Mouse (Mus musculus): Measurements from ENCODE around the gene Rhobtb1. TPM values are rescaled to one million over a fixed set of nuclear protein-coding genes. Genes with fewer than 3 reads are reported as not detected.

The Rhobtb1 gene
- polyA plus RNA-seq, 1 experiment from 2014 or later, result 11.4 TPM

DNA sequence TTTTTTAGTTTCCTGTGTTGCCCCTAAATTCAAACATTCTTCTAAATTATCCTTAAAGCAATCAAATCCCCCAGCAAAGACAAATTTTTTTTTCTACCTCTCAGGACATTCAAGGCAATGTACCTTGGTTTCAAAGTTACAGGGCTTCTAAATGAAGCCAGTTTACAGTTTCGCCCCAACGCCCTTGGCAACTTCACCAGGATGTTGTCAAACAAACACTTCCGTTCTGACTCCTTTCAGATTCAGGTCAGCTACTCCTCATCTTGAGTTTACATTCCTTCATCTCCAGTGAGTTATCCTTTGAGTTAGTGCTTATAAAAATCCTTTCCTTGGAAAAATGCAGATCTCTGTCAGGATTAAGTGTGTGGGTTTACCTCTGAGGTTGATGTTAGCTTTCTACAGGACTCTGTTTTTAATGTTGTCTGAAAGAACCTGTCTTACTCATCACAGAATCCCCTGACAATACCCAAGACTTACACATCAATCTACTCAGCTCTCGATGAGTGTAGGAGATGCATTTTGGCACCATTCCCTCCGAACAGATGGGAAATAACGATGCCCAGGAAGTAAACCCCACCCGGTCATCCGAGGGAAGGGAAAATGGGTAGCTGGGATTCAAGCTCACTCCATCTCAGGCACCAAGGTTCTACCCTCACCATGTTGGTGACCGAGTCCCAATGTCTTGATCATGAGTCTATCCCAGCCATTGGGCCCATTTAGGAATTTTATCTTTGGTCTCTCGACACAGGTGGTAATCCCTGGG, 94.9 kb downstream of the Rhobtb1 start:
- Histone ChIP-seq H3K9me3 (ENCODE audit: control insufficient read depth, low read length) (no peaks in the 10 kb centered on the region; the same call in 1 of the 2 replicates), H3K4me3 (ENCODE audit: low read length) (no peak overlapping the region), H3K9ac (ENCODE audit: low read depth, low read length) (no peak overlapping the region), H3K4me2 (ENCODE audit: low read length) (no peak overlapping the region), H3K27me3 (replicated peaks; ENCODE audit: control insufficient read depth, insufficient read depth, low read length) (no peaks in the 10 kb centered on the region), H3K4me1 (ENCODE audit: control insufficient read depth, insufficient read depth, low read depth, low read length) (no peaks in the 10 kb centered on the region), H3K27ac (ENCODE audit: low read depth, low read length) (no peak overlapping the region), H3K36me3 (ENCODE audit: control insufficient read depth, insufficient read depth, low read length) (0 out of 2 replicates have a peak, but pooled peaks cover 2% of the 10 kb centered on the region)
- 78% methylated on average over 10 of the region's 10 CpGs for WGBS
- ATAC-seq, result no peak

DNA sequence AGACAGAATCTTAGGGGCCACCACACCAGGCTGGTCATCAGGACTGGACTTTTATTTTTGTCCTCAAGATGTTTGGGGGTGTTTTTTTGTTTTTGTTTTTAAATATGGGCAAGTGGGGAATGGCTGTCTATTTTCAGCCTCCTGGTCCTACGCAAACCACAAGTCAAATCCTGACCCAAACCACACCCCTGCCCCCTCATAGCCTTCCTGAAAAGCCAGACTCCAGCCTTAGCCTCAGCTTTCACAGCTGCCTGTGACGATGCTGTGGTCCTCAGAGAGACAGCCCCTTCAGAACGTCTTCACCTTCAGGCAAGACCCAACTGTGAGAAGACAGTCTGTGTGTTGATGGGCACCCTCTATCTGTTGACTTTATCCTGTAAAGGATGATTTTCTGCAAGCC, 95.5 kb downstream of the Rhobtb1 start:
- H3K9me3 ChIP-seq (ENCODE audit: control insufficient read depth, low read length), result no peaks in the 10 kb centered on the region; the same call in 1 of the 2 replicates
- H3K27ac ChIP-seq (ENCODE audit: low read depth, low read length), result no peak overlapping the region
- H3K36me3 ChIP-seq (ENCODE audit: control insufficient read depth, insufficient read depth, low read length), result 0 out of 2 replicates have a peak, but pooled peaks cover 2% of the 10 kb centered on the region
- no peak overlapping the region for H3K4me2 ChIP-seq (ENCODE audit: low read length)
- H3K27me3 ChIP-seq (replicated peaks; ENCODE audit: control insufficient read depth, insufficient read depth, low read length), result no peaks in the 10 kb centered on the region
- WGBS, result 83% methylated on average over 3 of the region's 3 CpGs
- no peak overlapping the region for H3K9ac ChIP-seq (ENCODE audit: low read depth, low read length)
- no peak overlapping the region for H3K4me3 ChIP-seq (ENCODE audit: low read length)
- no peak for ATAC-seq
- no peaks in the 10 kb centered on the region for H3K4me1 ChIP-seq (ENCODE audit: control insufficient read depth, insufficient read depth, low read depth, low read length)

DNA sequence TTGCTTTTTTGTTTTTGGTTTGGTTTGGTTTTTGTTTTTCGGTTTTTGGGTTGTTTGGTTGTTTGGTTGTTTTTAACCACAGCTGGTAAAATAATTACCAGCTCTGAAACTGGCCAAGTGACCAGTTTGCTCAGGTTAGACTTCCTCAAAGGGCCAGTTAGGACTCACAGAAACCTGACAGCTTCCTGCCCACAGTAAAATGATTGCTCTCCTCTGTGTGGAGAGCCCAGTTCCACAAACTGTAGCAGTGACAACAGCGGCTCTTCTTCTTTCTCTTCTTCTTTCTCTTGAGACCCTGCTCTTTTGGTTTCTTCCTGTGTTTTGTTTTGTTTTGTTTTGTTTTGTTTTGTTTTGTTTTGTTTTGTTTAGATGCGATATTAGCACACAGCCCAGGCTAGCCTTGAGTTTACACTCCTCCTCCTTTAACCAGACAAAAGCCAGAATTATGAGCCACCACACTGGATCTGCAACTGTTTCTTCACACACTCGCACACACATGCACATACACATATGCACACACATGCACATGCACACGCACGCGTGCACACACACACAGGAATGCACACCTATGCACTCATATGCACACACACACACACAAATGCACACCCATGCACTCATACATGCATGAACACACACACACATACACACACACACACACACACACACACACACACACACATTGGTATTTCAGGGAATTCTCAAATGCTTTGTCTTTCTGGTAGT, 96.2 kb downstream of the Rhobtb1 start:
- 0 out of 2 replicates have a peak, but pooled peaks cover 2% of the 10 kb centered on the region for H3K36me3 ChIP-seq (ENCODE audit: control insufficient read depth, insufficient read depth, low read length)

DNA sequence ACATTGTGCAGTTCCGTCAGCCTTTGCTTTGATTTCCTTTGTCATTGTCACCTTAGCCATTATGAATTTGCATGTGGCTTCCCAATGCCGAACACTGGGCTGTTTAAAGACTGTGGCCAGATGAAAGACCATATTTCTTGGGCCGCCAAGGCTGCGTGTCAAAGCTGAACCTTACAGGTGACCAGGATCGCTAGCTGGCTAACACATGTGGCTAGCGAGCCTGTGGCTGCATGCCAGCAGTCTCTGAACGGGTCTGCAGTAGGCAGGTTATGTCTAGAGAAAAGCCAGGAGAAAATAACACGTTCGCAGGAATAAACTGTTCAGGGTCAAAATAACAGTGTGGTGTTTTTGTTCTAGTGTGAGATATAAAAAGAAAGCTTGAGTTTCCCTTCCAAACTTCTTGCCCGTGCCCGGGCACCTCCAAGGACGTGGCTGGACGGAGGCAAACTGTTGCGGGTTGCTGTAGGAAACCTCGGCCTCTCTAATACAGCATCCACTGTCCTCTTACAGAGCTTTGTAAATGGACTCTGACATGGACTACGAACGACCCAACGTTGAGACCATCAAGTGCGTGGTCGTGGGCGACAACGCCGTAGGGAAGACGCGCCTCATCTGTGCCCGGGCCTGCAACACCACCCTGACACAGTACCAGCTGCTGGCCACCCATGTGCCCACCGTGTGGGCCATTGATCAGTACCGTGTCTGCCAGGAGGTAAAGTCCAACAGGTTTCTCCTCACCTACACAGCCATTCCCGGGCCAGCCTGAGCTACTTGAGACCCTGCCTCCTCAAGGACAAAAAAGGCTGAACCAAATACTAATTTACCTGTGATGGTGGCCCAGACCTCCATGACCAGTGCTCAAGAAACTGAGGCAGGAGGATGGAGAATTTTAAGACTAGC, 97.3 kb downstream of the Rhobtb1 start:
- no peak for ATAC-seq
- Histone ChIP-seq H3K9me3 (ENCODE audit: control insufficient read depth, low read length) (no peaks in the 10 kb centered on the region), H3K4me2 (ENCODE audit: low read length) (no peak overlapping the region), H3K27me3 (replicated peaks; ENCODE audit: control insufficient read depth, insufficient read depth, low read length) (no peaks in the 10 kb centered on the region), H3K9ac (ENCODE audit: low read depth, low read length) (no peak overlapping the region), H3K4me1 (ENCODE audit: control insufficient read depth, insufficient read depth, low read depth, low read length) (peaks cover 5% of the 10 kb centered on the region), H3K4me3 (ENCODE audit: low read length) (no peak overlapping the region), H3K36me3 (ENCODE audit: control insufficient read depth, insufficient read depth, low read length) (0 out of 2 replicates have a peak, but pooled peaks cover 2% of the 10 kb centered on the region), H3K27ac (ENCODE audit: low read depth, low read length) (no peak overlapping the region)
- WGBS, result 92% methylated on average over 29 of the region's 29 CpGs

More for the DNA sequence above, 96.2 kb downstream of the Rhobtb1 start:
- Histone ChIP-seq H3K27me3 (replicated peaks; ENCODE audit: control insufficient read depth, insufficient read depth, low read length) (no peaks in the 10 kb centered on the region), H3K9ac (ENCODE audit: low read depth, low read length) (no peak overlapping the region), H3K27ac (ENCODE audit: low read depth, low read length) (no peak overlapping the region), H3K4me3 (ENCODE audit: low read length) (no peak overlapping the region), H3K9me3 (ENCODE audit: control insufficient read depth, low read length) (no peaks in the 10 kb centered on the region), H3K4me2 (ENCODE audit: low read length) (no peak overlapping the region), H3K4me1 (ENCODE audit: control insufficient read depth, insufficient read depth, low read depth, low read length) (no peaks in the 10 kb centered on the region)
- ATAC-seq, result no peak
- 94% methylated on average over 7 of the region's 7 CpGs for WGBS

DNA sequence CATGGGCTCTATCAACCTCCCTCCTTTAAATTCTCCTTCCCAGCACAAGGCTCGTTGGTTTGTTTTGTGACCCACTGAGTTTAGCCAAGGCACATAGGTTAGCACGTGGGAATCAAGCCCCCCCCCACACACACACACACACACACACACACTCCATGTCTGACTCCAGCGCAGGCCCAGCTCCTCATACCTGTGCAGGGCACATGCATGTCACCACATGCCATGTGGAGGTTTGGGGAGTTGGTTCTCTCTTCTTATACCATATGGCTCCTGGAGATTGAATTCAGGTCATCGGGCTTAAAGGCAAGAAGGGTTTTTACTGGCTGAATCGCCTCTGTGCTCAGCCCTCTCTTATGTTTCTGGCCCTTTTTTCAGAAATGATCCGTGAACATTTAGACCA, 100.0 kb downstream of the Rhobtb1 start:
- Histone ChIP-seq H3K4me1 (ENCODE audit: control insufficient read depth, insufficient read depth, low read depth, low read length) (peaks cover 17% of the 10 kb centered on the region), H3K27ac (ENCODE audit: low read depth, low read length) (no peak overlapping the region)

DNA sequence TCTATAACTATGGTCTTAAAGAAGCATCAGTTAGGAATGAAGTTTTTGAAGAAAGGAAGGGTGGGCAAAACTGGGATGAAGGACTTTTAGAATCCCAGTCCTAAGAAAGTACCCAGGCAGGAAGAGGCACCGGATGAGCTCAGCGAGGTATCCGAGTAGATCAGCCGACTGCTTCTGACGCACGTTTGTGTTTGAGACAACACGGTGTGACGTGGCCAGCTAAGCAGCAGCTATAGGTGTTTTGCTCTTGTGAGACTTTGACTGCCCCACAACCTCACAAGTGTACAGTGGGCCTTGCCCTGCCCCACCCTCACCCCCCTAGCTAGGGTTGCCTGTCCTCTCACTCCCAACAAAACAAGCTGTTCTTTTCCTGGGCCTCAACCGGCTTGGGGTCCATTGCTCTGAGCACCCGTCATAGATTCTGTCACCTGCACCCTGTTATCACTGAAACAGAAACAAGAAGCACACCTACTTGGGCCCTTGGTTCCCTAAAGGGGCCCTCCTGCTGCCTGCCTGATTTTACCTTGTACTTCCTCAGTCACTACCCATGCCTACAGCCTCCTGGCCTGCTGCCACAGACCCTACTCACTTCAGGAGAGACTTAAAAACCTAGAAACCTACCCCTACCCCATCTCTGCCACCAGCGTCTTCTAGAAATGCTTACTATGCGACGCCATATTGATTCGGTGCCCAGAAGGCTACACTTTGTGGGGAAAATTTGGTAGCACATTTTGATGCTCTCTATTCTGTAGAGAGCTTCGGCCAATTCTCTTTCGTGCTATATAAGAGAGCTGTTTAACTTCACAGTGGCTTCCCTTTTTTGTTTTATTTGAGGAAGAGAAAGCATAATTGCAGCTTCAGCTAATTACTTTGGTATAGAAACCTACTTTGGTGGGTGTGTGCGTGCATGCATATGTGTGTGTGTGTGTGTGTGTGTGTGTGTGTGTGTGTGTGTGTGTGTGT, 101.2 kb downstream of the Rhobtb1 start:
- Histone ChIP-seq H3K4me2 (ENCODE audit: low read length) (no peak overlapping the region), H3K27ac (ENCODE audit: low read depth, low read length) (no peak overlapping the region), H3K4me1 (ENCODE audit: control insufficient read depth, insufficient read depth, low read depth, low read length) (peaks cover 17% of the 10 kb centered on the region), H3K27me3 (replicated peaks; ENCODE audit: control insufficient read depth, insufficient read depth, low read length) (no peaks in the 10 kb centered on the region), H3K9ac (ENCODE audit: low read depth, low read length) (no peak overlapping the region), H3K36me3 (ENCODE audit: control insufficient read depth, insufficient read depth, low read length) (0 out of 2 replicates have a peak, but pooled peaks cover 2% of the 10 kb centered on the region), H3K9me3 (ENCODE audit: control insufficient read depth, low read length) (no peaks in the 10 kb centered on the region), H3K4me3 (ENCODE audit: low read length) (no peak overlapping the region)
- WGBS, result 93% methylated on average over 17 of the region's 17 CpGs
- ATAC-seq, result no peak

More for the DNA sequence above, 100.0 kb downstream of the Rhobtb1 start:
- no peak overlapping the region for H3K9ac ChIP-seq (ENCODE audit: low read depth, low read length)
- no peaks in the 10 kb centered on the region for H3K27me3 ChIP-seq (replicated peaks; ENCODE audit: control insufficient read depth, insufficient read depth, low read length)
- 0 out of 2 replicates have a peak, but pooled peaks cover 2% of the 10 kb centered on the region for H3K36me3 ChIP-seq (ENCODE audit: control insufficient read depth, insufficient read depth, low read length)
- H3K4me2 ChIP-seq (ENCODE audit: low read length), result no peak overlapping the region
- WGBS, result 89% methylated on average over 6 of the region's 6 CpGs
- no peak for ATAC-seq
- H3K4me3 ChIP-seq (ENCODE audit: low read length), result no peak overlapping the region
- no peaks in the 10 kb centered on the region for H3K9me3 ChIP-seq (ENCODE audit: control insufficient read depth, low read length)

DNA sequence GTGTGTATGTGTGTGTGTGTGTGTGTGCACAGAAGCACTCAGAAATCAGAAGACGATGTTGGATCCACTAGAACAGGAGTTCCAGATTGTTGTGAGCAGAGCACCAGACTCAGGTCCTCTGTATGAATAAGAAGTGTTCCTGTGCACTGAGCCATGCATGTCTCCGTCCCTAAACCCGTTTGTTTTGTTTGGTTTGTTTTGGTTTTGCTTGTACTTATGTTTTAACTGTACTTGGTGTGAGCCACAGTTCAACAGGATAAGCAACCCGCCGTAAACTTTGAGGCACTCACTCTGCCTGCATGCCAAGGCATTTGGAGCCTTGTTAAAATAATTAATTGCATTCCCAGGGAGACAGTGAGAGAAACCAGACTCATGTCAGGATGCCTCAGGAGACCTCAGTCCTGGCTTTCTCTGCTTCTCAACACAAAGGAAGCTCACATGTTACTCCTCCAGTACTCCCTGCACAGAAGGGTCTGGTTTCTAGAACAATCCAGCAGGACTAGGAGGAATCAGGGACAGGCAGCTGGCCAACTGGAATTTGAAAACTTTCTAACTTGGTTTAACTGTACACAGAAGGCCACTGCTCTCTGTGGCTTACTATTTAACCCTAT, 101.9 kb downstream of the Rhobtb1 start:
- Histone ChIP-seq H3K27ac (ENCODE audit: low read depth, low read length) (peak overlapping the region; percentile 32; the same call in 1 of the 2 replicates), H3K36me3 (ENCODE audit: control insufficient read depth, insufficient read depth, low read length) (0 out of 2 replicates have a peak, but pooled peaks cover 2% of the 10 kb centered on the region), H3K9me3 (ENCODE audit: control insufficient read depth, low read length) (no peaks in the 10 kb centered on the region), H3K4me3 (ENCODE audit: low read length) (no peak overlapping the region), H3K4me1 (ENCODE audit: control insufficient read depth, insufficient read depth, low read depth, low read length) (peaks cover 17% of the 10 kb centered on the region), H3K9ac (ENCODE audit: low read depth, low read length) (no peak overlapping the region), H3K4me2 (ENCODE audit: low read length) (no peak overlapping the region), H3K27me3 (replicated peaks; ENCODE audit: control insufficient read depth, insufficient read depth, low read length) (no peaks in the 10 kb centered on the region)
- 47% methylated on average over 5 of the region's 5 CpGs for WGBS
- ATAC-seq, result no peak

DNA sequence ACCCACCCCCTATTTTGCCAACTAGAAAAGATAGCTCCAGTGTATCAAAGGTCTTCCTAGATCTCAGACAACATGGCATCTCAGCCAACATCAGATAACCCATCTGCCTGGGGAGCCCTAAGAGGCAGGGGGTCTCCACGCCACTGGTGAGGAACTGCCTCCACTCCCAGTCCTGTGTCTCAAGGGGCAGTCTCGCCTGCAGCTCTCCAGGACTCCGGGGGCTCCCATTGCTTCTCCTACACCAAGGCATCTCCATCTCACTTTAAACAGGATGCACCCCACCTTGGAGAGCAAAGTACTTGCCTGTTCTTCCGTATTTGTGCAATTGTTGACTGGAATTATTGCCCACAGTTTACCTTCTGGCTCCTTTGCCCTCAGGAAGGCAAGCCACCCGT, 102.4 kb downstream of the Rhobtb1 start:
- Histone ChIP-seq H3K4me2 (ENCODE audit: low read length) (no peak overlapping the region), H3K4me3 (ENCODE audit: low read length) (no peak overlapping the region), H3K9me3 (ENCODE audit: control insufficient read depth, low read length) (no peaks in the 10 kb centered on the region), H3K36me3 (ENCODE audit: control insufficient read depth, insufficient read depth, low read length) (0 out of 2 replicates have a peak, but pooled peaks cover 2% of the 10 kb centered on the region), H3K27me3 (replicated peaks; ENCODE audit: control insufficient read depth, insufficient read depth, low read length) (no peaks in the 10 kb centered on the region), H3K4me1 (ENCODE audit: control insufficient read depth, insufficient read depth, low read depth, low read length) (peaks cover 17% of the 10 kb centered on the region), H3K27ac (ENCODE audit: low read depth, low read length) (peak overlapping the region; percentile 51; the same call in 1 of the 2 replicates), H3K9ac (ENCODE audit: low read depth, low read length) (no peak overlapping the region)
- 62% methylated on average over 5 of the region's 5 CpGs for WGBS
- no peak for ATAC-seq
